Mouse (Mus musculus) lung, postnatal 0 days (tissue): ENCODE data around the gene Fhad1.

Source experiments
- CTCF ChIP-seq: IDR thresholded peaks from 2 replicates; pipeline ENCODE4 v1.5.1; 2016; ENCODE audit warnings: antibody characterized with exemption, mild to moderate bottlenecking
- EP300 ChIP-seq: IDR thresholded peaks from 2 replicates; pipeline ENCODE4 v1.6.1; 2016; ENCODE audit warnings: antibody characterized with exemption, mild to moderate bottlenecking, control low read depth

DNA sequence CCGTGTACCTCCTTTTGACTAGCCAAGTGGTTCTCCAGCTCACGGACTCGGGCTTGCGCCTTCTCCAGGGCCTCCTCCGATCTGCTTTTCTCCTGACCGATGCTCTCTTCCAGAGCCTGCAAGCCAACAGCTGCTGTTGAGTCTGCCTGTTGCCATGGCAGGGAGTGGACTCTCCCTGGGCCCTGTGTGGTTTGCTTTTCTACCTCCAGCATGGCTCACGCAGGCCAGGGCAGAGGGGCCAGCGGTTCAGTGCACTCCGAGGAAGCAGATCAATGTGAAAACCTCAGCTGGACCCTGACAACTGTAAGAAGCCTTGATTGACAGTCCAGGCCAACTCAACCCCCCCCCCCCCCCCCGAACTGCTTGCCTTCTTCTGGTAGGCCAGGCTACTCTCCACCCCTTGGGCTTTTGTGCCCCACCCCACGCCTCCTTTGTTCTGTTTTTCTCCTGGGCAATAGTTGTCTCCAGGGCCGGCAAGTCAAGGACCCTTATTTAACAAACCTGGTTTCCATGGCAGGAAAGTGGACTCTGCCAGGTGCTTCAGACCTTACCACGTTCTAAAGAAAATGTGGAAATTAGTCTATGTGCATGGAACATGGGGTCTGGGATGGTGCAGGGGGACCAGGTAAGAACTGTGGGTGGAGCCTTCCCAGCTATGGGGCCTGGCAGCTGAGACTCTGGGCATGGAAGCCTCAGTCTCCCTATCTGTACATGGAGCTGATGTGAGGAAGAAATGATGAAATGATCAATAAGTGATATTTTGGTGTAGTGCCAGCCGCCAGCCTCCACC, 81.9 kb downstream of the Fhad1 start:
- TF ChIP-seq CTCF (no peak), EP300 (no peak)
